Mouse (Mus musculus) bone marrow macrophage, adult 2 months (primary cell): ENCODE data around the gene Dlx5.

Experiments used
- CTCF ChIP-seq: IDR thresholded peaks from 2 replicates; pipeline ENCODE4 v1.5.1; 2012; ENCODE audit warnings: low read depth, mild to moderate bottlenecking, low read length, moderate library complexity
- POLR2A ChIP-seq: IDR thresholded peaks from 2 replicates; pipeline ENCODE4 v1.6.1; 2012; ENCODE audit warnings: mild to moderate bottlenecking, low read depth, low read length, borderline replicate concordance

DNA sequence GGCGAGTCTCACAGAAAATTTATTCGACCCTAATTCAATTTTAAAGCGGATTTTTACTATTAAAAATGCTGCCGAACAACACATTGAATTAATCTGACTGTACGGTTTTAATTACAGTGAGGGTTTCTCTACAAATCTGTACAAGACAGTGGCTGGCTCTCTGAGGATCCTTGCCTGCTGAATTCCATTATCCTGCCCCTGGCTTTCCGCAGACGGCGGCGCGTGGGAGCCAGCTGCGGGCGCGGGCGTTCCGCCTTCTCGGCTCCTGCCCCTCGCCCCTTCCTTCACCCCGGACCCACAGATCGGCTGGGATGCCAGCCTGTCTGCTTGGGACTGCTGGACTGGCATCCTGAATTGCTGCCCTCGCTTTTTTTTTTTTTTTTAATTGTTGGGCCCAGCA lies 25.6 kb downstream of the Dlx5 start:
- TF ChIP-seq CTCF (no peak), POLR2A (no peak)
